ENCODE assay signal across 8 mouse cellular contexts in the genomic region with DNA sequence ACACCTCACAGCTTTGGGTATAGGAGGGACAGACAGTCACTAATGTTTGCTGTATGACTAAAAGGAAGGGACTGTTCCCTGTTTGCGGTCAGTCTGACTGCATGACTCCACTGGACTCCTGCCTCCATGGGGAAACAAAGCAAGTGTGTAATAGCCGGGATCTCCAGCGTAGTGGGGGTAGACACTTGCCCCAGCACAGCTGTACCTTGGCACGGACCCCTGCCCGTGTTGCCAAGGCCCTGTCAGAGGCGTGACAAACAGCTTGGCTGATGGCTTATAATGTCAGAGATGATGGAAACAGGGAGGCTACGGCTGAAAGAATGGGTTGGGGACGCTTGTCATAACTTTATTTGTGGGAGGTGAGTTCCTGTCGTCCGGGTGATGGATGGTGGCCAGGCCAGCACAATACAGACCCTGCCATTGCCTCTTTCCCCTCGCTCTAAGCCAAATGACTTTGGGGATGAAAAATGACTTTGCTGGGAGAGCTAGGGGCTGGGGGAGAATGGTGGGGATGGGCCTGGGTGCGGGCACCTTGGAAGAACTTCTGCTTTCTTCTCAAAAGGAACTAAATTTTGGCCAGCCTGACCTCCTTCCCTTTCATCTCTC. TPM values are rescaled to one million over a fixed set of nuclear protein-coding genes. Genes with fewer than 3 reads are reported as not detected.
A peak's percentile ranks its signal among the peaks of the same experiment; 100 is the strongest.
DNase-seq lines count a peak whose midpoint lies in the region; ATAC-seq and TF ChIP-seq lines count a peak whose summit lies in the region.

No protein-coding gene starts in this region.

- DNase-seq in heart, adult 11 months, result peak; percentile 88
- no peak for DNase-seq in heart, adult 8-10 months (ENCODE audit: low spot score)
- DNase-seq in Muller cell, postnatal 12 days (ENCODE audit: inconsistent ontology term), result peak; percentile 78
- DNase-seq in gastrocnemius, postnatal 10 days, result peak; percentile 51
- peak; percentile 77 for DNase-seq in lung, postnatal 14 days
- no peak for DNase-seq in liver, postnatal 0 days
- no peak for DNase-seq in left cerebral cortex, adult 11 months (ENCODE audit: low spot score)
- DNase-seq in embryonic facial prominence, embryonic 10.5 days (ENCODE audit: low spot score), result no peak

- WGBS in liver, postnatal 0 days (ENCODE audit: insufficient replicate concordance), result 38% methylated on average over 12 of the region's 12 CpGs
- WGBS in embryonic facial prominence, embryonic 10.5 days, result 73% methylated on average over 12 of the region's 12 CpGs

- H3K36me3 ChIP-seq in liver, postnatal 0 days (replicated peaks; ENCODE audit: insufficient read depth, low read length), result no peaks in the 10 kb centered on the region
- H3K36me3 ChIP-seq in embryonic facial prominence, embryonic 10.5 days (replicated peaks), result no peaks in the 10 kb centered on the region

- no peak overlapping the region for H3K9ac ChIP-seq in liver, postnatal 0 days (replicated peaks)

- no peaks in the 10 kb centered on the region for H3K9me3 ChIP-seq in liver, postnatal 0 days (ENCODE audit: low read length)
- no peaks in the 10 kb centered on the region for H3K9me3 ChIP-seq in embryonic facial prominence, embryonic 10.5 days

- no peak overlapping the region for H3K4me2 ChIP-seq in liver, postnatal 0 days (ENCODE audit: low read depth, low read length)

- TF ChIP-seq EP300 in liver, postnatal 0 days (IDR thresholded peaks at IDR 0.05; ENCODE audit: low read depth), result no peak

- no peak for TF ChIP-seq CTCF in liver, postnatal 0 days (IDR thresholded peaks at IDR 0.05; ENCODE audit: low read depth)

- ATAC-seq in liver, postnatal 0 days, result no peak

- no peaks in the 10 kb centered on the region for H3K27me3 ChIP-seq in liver, postnatal 0 days (ENCODE audit: insufficient read depth, low read length)
- H3K27me3 ChIP-seq in embryonic facial prominence, embryonic 10.5 days (replicated peaks; ENCODE audit: low read depth, poor library complexity, severe bottlenecking), result no peaks in the 10 kb centered on the region

- H3K4me3 ChIP-seq in liver, postnatal 0 days (ENCODE audit: low read depth, low read length), result no peak overlapping the region
- H3K4me3 ChIP-seq in embryonic facial prominence, embryonic 10.5 days, result no peak overlapping the region

- H3K27ac ChIP-seq in liver, postnatal 0 days (ENCODE audit: low read depth), result no peak overlapping the region
- no peak overlapping the region for H3K27ac ChIP-seq in embryonic facial prominence, embryonic 10.5 days (replicated peaks)

- H3K4me1 ChIP-seq in liver, postnatal 0 days (ENCODE audit: insufficient read depth), result no peaks in the 10 kb centered on the region
- H3K4me1 ChIP-seq in embryonic facial prominence, embryonic 10.5 days, result peaks cover 41% of the 10 kb centered on the region

RNA-seq across cellular contexts. Expression of a gene that starts 21.5 kb away (rescaled TPM):
- total RNA-seq in heart, adult 8-10 months (2022), result 10 to 100 TPM in 2 of 4 experiments, 1 to 10 TPM in 2; 8.9 to 14.3 (median 10.1) TPM
- total RNA-seq in gastrocnemius, postnatal 10 days (2021), result 10 to 100 TPM in 1 of 2 experiments, 1 to 10 TPM in 1; 9.7 to 12.8 TPM
- polyA plus RNA-seq in liver, postnatal 0 days (2015; fragmentation: Nextera tagmentation; extraction: Ambion mirVana), result 17.4 and 19.9 TPM in 2 replicates
- 93.8 and 98.1 TPM in 2 replicates for polyA plus RNA-seq in embryonic facial prominence, embryonic 10.5 days (2016; fragmentation: Nextera tagmentation; extraction: Ambion mirVana)

Comparison
In these comparisons a context has a peak if more than half of its experiments do, and no peak if none do; other contexts are left out.
1. DNase-seq: peak in heart, adult 11 months (single experiment), Muller cell, postnatal 12 days (single experiment), gastrocnemius, postnatal 10 days (single experiment) and lung, postnatal 14 days (single experiment); none in heart, adult 8-10 months (single experiment), liver, postnatal 0 days (single experiment), left cerebral cortex, adult 11 months (single experiment) and embryonic facial prominence, embryonic 10.5 days (single experiment).